Mouse (Mus musculus) MEL (cell line): ENCODE results near the gene Ndrg3. TPM values are rescaled to one million over a fixed set of nuclear protein-coding genes. Genes with fewer than 3 reads are reported as not detected.
"Not testable (repeated sequence)": the region's sequence is repeated elsewhere in the genome, so short reads cannot be mapped to it uniquely, and the experiment has no call there.

Source experiments
- DNase-seq: peaks from one replicate; pipeline ENCODE4 v3.0.0; 2011; ENCODE audit warnings: low read depth, low spot score
- H3K27ac ChIP-seq: 2 replicates; pipeline ENCODE4 v1.5.1; 2012; ENCODE audit warnings: low read depth, mild to moderate bottlenecking, control low read depth, low read length, moderate library complexity; ENCODE audit not compliant: control insufficient read depth
- H3K27me3 ChIP-seq, 2 experiments: fragments of 150-350 bp in 1 of 2; sonication (generic) in 1 of 2; 2 replicates each; pipeline ENCODE4 v1.6.1; 2012; ENCODE audit warnings: low read length in 2 of 2, mild to moderate bottlenecking in 2 of 2, improper control_type of control experiment in 1 of 2, moderate library complexity in 1 of 2; ENCODE audit not compliant: insufficient read depth in 2 of 2, control insufficient read depth in 1 of 2
- H3K36me3 ChIP-seq, 2 experiments: 2 replicates each; pipeline ENCODE4 v1.6.1; 2012 to 2014; ENCODE audit warnings: low read length in 2 of 2, improper control_type of control experiment in 1 of 2, inconsistent platforms in 1 of 2, mild to moderate bottlenecking in 1 of 2; ENCODE audit not compliant: insufficient read depth in 2 of 2, control insufficient read depth in 1 of 2
- H3K4me1 ChIP-seq, 2 experiments: fragments of 150-350 bp in 1 of 2; sonication (generic) in 1 of 2; 2 replicates each; pipeline ENCODE4 v1.6.1; 2012; ENCODE audit warnings: low read length in 2 of 2, improper control_type of control experiment in 1 of 2, mild to moderate bottlenecking in 1 of 2; ENCODE audit not compliant: insufficient read depth in 2 of 2, control insufficient read depth in 1 of 2
- H3K4me3 ChIP-seq, 2 experiments: fragments of 150-350 bp in 1 of 2; sonication (generic) in 1 of 2; 2 replicates each; pipeline ENCODE4 v1.5.1; 2012; ENCODE audit warnings: low read depth in 2 of 2, low read length in 2 of 2, mild to moderate bottlenecking in 2 of 2, moderate library complexity in 2 of 2, control low read depth in 1 of 2, improper control_type of control experiment in 1 of 2; ENCODE audit not compliant: control insufficient read depth in 1 of 2, insufficient read depth in 1 of 2
- H3K79me2 ChIP-seq: 2 replicates; pipeline ENCODE4 v1.6.1; 2012; ENCODE audit warnings: mild to moderate bottlenecking, low read length, moderate library complexity; ENCODE audit not compliant: control insufficient read depth, poor library complexity, insufficient read depth
- H3K9ac ChIP-seq: 2 replicates; pipeline ENCODE4 v1.6.1; 2012; ENCODE audit warnings: low read depth, mild to moderate bottlenecking, control low read depth, low read length, moderate library complexity; ENCODE audit not compliant: control insufficient read depth, poor library complexity, severe bottlenecking
- H3K9me3 ChIP-seq: fragments of 150-350 bp; sonication (generic); replicated peaks from 2 replicates; pipeline ENCODE4 v1.6.1; 2012; ENCODE audit warnings: mild to moderate bottlenecking, low read length, improper control_type of control experiment, moderate library complexity; ENCODE audit not compliant: insufficient read depth
- BHLHE40 ChIP-seq: IDR thresholded peaks from 2 replicates; pipeline ENCODE4 v1.6.1; 2012; ENCODE audit warnings: low read depth, mild to moderate bottlenecking, inconsistent platforms, low read length, improper control_type of control experiment, borderline replicate concordance
- CHD2 ChIP-seq: IDR thresholded peaks from 2 replicates; pipeline ENCODE4 v1.6.1; 2011; ENCODE audit warnings: low read length, improper control_type of control experiment
- CTCF ChIP-seq, 3 experiments: IDR thresholded peaks in 2 of 3; conservative IDR thresholded peaks in 1 of 3; 2 replicates each; pipeline ENCODE4 v1.5.1; 2011 to 2012; ENCODE audit warnings: low read length in 3 of 3, low read depth in 2 of 3, mild to moderate bottlenecking in 2 of 3, improper control_type of control experiment in 1 of 3, inconsistent platforms in 1 of 3, mixed read lengths in 1 of 3, moderate library complexity in 1 of 3; ENCODE audit not compliant: control insufficient read depth in 1 of 3, insufficient read depth in 1 of 3, poor library complexity in 1 of 3, severe bottlenecking in 1 of 3
- ELF1 ChIP-seq: IDR thresholded peaks from 2 replicates; pipeline ENCODE4 v1.6.1; 2014; ENCODE audit warnings: low read depth, mild to moderate bottlenecking, inconsistent platforms, low read length, improper control_type of control experiment, moderate library complexity
- ETS1 ChIP-seq: IDR thresholded peaks from 2 replicates; pipeline ENCODE4 v1.6.1; 2012; ENCODE audit warnings: low read depth, mild to moderate bottlenecking, inconsistent platforms, low read length, improper control_type of control experiment, moderate library complexity
- GABPA ChIP-seq: IDR thresholded peaks from 2 replicates; pipeline ENCODE4 v1.6.1; 2012; ENCODE audit warnings: low read depth, mild to moderate bottlenecking, inconsistent platforms, low read length, improper control_type of control experiment, moderate library complexity
- GATA1 ChIP-seq: IDR thresholded peaks from 2 replicates; pipeline ENCODE4 v1.6.1; 2011; ENCODE audit warnings: low read depth, low read length, improper control_type of control experiment
- JUND ChIP-seq: IDR thresholded peaks from 2 replicates; pipeline ENCODE4 v1.6.1; 2011; ENCODE audit warnings: low read depth, mild to moderate bottlenecking, improper control_type of control experiment, low read length
- MAX ChIP-seq: IDR thresholded peaks from 2 replicates; pipeline ENCODE4 v1.6.1; 2011; ENCODE audit warnings: low read length, improper control_type of control experiment
- MEF2A ChIP-seq: IDR thresholded peaks from 2 replicates; pipeline ENCODE4 v1.6.1; 2014; ENCODE audit warnings: low read depth, mild to moderate bottlenecking, inconsistent platforms, low read length, improper control_type of control experiment; ENCODE audit not compliant: poor library complexity, insufficient replicate concordance, severe bottlenecking; ENCODE audit errors: extremely low read depth
- MYB ChIP-seq: IDR thresholded peaks from 2 replicates; pipeline ENCODE4 v1.6.1; 2011; ENCODE audit warnings: mild to moderate bottlenecking, low read depth, low read length, improper control_type of control experiment
- MYC ChIP-seq: IDR thresholded peaks from 2 replicates; pipeline ENCODE4 v1.6.1; 2011; ENCODE audit warnings: low read depth, mild to moderate bottlenecking, low read length, improper control_type of control experiment, moderate library complexity
- NELFE ChIP-seq: IDR thresholded peaks from 2 replicates; pipeline ENCODE4 v1.6.1; 2011; ENCODE audit warnings: low read depth, low read length, improper control_type of control experiment
- TBP ChIP-seq: IDR thresholded peaks from 2 replicates; pipeline ENCODE4 v1.8.0; 2011; ENCODE audit warnings: low read depth, low read length, improper control_type of control experiment
- TCF12 ChIP-seq: IDR thresholded peaks from 2 replicates; pipeline ENCODE4 v1.6.1; 2014; ENCODE audit warnings: low read depth, mild to moderate bottlenecking, inconsistent platforms, low read length, improper control_type of control experiment, moderate library complexity
- UBTF ChIP-seq: IDR thresholded peaks from 2 replicates; pipeline ENCODE4 v1.6.1; 2012; ENCODE audit warnings: low read depth, mild to moderate bottlenecking, inconsistent platforms, low read length, improper control_type of control experiment, moderate library complexity, borderline replicate concordance; ENCODE audit not compliant: insufficient read depth
- USF1 ChIP-seq: IDR thresholded peaks from 2 replicates; pipeline ENCODE4 v1.6.1; 2014; ENCODE audit warnings: low read depth, mild to moderate bottlenecking, inconsistent platforms, low read length, improper control_type of control experiment, moderate library complexity
- USF2 ChIP-seq, 2 experiments: IDR thresholded peaks; 2 replicates each; pipeline ENCODE4 v1.6.1; 2011 to 2012; ENCODE audit warnings: improper control_type of control experiment in 2 of 2, low read length in 2 of 2, borderline replicate concordance in 1 of 2, inconsistent platforms in 1 of 2, low read depth in 1 of 2, mild to moderate bottlenecking in 1 of 2; ENCODE audit not compliant: insufficient read depth in 1 of 2
- ZC3H11A ChIP-seq: IDR thresholded peaks from 2 replicates; pipeline ENCODE4 v1.6.1; 2012; ENCODE audit warnings: low read depth, mild to moderate bottlenecking, inconsistent platforms, low read length, improper control_type of control experiment
- ZMIZ1 ChIP-seq: IDR thresholded peaks from 2 replicates; pipeline ENCODE4 v1.6.1; 2012; ENCODE audit warnings: low read depth, mild to moderate bottlenecking, inconsistent platforms, low read length, improper control_type of control experiment, moderate library complexity
- polyA plus RNA-seq, 2 experiments: library from polyadenylated mRNA; stranded (reverse) in 1 of 2; unstranded in 1 of 2; fragments of >175 nt in 1 of 2; fragments of >200 nt in 1 of 2; gene quantifications; 2 replicates each; pipeline versions ENCODE4 v1.2.1 to v1.2.4; 2012; ENCODE audit warnings: low replicate concordance in 2 of 2, low read depth in 1 of 2; ENCODE audit not compliant: insufficient read length in 2 of 2, insufficient read depth in 1 of 2, missing spikeins in 1 of 2
- total RNA-seq: library from RNA; depleted of rRNA; stranded (reverse); fragments of 300-350 nt; gene quantifications from 2 replicates; pipeline ENCODE4 v1.2.3, GENCODE M21; 2012

Ndrg3 gene
- total and polyA plus RNA-seq, 3 experiments = 19.0 to 39.6 TPM; not detected in 1

- H3K9ac ChIP-seq = no peak overlapping the region
- H3K27ac ChIP-seq = no peak overlapping the region
- H3K9me3 ChIP-seq = no peaks in the 10 kb centered on the region
- H3K36me3 ChIP-seq = peaks cover 0 to 11% of the 10 kb centered on the region in 2 experiments; a peak in 2 of 4 replicates
- no peak for DNase-seq
- H3K27me3 ChIP-seq = no peaks in the 10 kb centered on the region
- no peaks in the 10 kb centered on the region for H3K79me2 ChIP-seq
- TF ChIP-seq MYB = no peak
- peaks cover 3 to 23% of the 10 kb centered on the region in 2 experiments; a peak in 3 of 4 replicates for H3K4me1 ChIP-seq
- no peak overlapping the region for H3K4me3 ChIP-seq
These were observed 63.2 kb downstream of the Ndrg3 start for GRCm38 (mm10) chr2:156928606-156929005.

- H3K27ac ChIP-seq = no peak overlapping the region
- no peak overlapping the region for H3K4me3 ChIP-seq
- DNase-seq = no peak
- H3K9ac ChIP-seq = no peak overlapping the region
- H3K9me3 ChIP-seq = no peaks in the 10 kb centered on the region
- H3K4me1 ChIP-seq = peaks cover 4 to 32% of the 10 kb centered on the region in 2 experiments; a peak in 3 of 4 replicates
- H3K27me3 ChIP-seq = no peaks in the 10 kb centered on the region
- H3K79me2 ChIP-seq = no peaks in the 10 kb centered on the region
- TF ChIP-seq TCF12 (no peak), MAX (no peak), USF2 (IDR thresholded peaks at IDR 0.05; ENCODE audit: borderline replicate concordance in 1 of 2, insufficient read depth in 1 of 2, low read depth in 1 of 2, low read length in 2 of 2) (no peak), ZC3H11A (no peak), BHLHE40 (no peak), CHD2 (no peak), MYC (no peak), JUND (no peak), MEF2A (no peak), GABPA (no peak), CTCF (IDR thresholded peaks at IDR 0.05 in 2 of 3, conservative IDR thresholded peaks at IDR 0.05 in 1 of 3; ENCODE audit: control insufficient read depth in 1 of 3, insufficient read depth in 1 of 3, low read depth in 2 of 3, low read length in 3 of 3, poor library complexity in 1 of 3, severe bottlenecking in 1 of 3) (no peak), ELF1 (no peak), NELFE (no peak), USF1 (no peak), ZMIZ1 (no peak), GATA1 (no peak), ETS1 (no peak), UBTF (no peak), TBP (no peak)
- H3K36me3 ChIP-seq = peaks cover 0 to 17% of the 10 kb centered on the region in 2 experiments; a peak in 2 of 4 replicates
These were observed 64.2 kb downstream of the Ndrg3 start for GRCm38 (mm10) chr2:156927663-156928062.

- H3K9me3 ChIP-seq, H3K79me2 ChIP-seq, H3K9ac ChIP-seq, H3K27ac ChIP-seq, H3K4me3 ChIP-seq, H3K27me3 ChIP-seq, DNase-seq: not testable (repeated sequence)
- Histone ChIP-seq H3K36me3 (peaks cover 0 to 18% of the 10 kb centered on the region in 2 experiments; a peak in 2 of 4 replicates), H3K4me1 (peaks cover 4 to 33% of the 10 kb centered on the region in 2 experiments; a peak in 3 of 4 replicates)
These were observed 66.2 kb downstream of the Ndrg3 start for GRCm38 (mm10) chr2:156925611-156926010.

- H3K4me3 ChIP-seq, H3K9me3 ChIP-seq, DNase-seq, H3K9ac ChIP-seq, H3K79me2 ChIP-seq, H3K27me3 ChIP-seq: not testable (repeated sequence)
- H3K36me3 ChIP-seq = peaks cover 0 to 18% of the 10 kb centered on the region in 2 experiments; a peak in 2 of 4 replicates
- H3K27ac ChIP-seq = peak overlapping the region; percentile 79; the same call in 1 of the 2 replicates
- peaks cover 4 to 33% of the 10 kb centered on the region in 2 experiments; a peak in 3 of 4 replicates for H3K4me1 ChIP-seq
These were observed 66.8 kb downstream of the Ndrg3 start for GRCm38 (mm10) chr2:156925075-156925474.
